ENCODE assay signal across 10 mouse cellular contexts in genomic region chr19:37437289-37437606, GRCm38 (mm10). TPM values are rescaled to one million over a fixed set of nuclear protein-coding genes. Genes with fewer than 3 reads are reported as not detected.
DNase-seq lines count a peak whose midpoint lies in the region; ATAC-seq and TF ChIP-seq lines count a peak whose summit lies in the region.
"Had no signal": no experiment of that assay in that cellular context is flagged by ENCODE, and none has a peak within 500 bp of the region (broad histone marks: within the 10 kb centered on the region; RNA-seq: fewer than 3 reads in every experiment).

No protein-coding gene starts in this region.

- peak overlapping the region; percentile 74 for H3K4me3 ChIP-seq in gastrocnemius, adult 2 months
- peak overlapping the region; percentile 99 for H3K4me3 ChIP-seq in liver, adult 2 months (ENCODE audit: insufficient read depth, low read depth, low read length)
- H3K4me3 ChIP-seq in liver, postnatal 0 days (ENCODE audit: low read depth, low read length): peak overlapping the region; percentile 64

- 25% methylated on average over 14 of the region's 14 CpGs for WGBS in liver, adult 2 months
- WGBS in liver, postnatal 0 days (ENCODE audit: insufficient replicate concordance): 22% methylated on average over 14 of the region's 14 CpGs

- H3K9me3 ChIP-seq in liver, postnatal 0 days (ENCODE audit: low read length): no peaks in the 10 kb centered on the region

- DNase-seq in gastrocnemius, adult 2 months: no peak
- no peak for DNase-seq in gastrocnemius, postnatal 4 days (ENCODE audit: low spot score in 2 of 2)
- DNase-seq in liver, adult 2 months (ENCODE audit: extremely low read depth, low read depth, low spot score): no peak
- no peak for DNase-seq in liver
- DNase-seq in embryo, embryonic 11 days: peak; percentile 29
- DNase-seq in liver, postnatal 0 days: no peak
- no peak for DNase-seq in frontal cortex, postnatal 25 days (ENCODE audit: low spot score in 2 of 2)
- DNase-seq in urinary bladder, postnatal 25 days (ENCODE audit: low spot score): no peak
- DNase-seq: cerebellum, postnatal 14 days; thymus, postnatal 4 days had no signal

- H3K9ac ChIP-seq in liver, adult 2 months (ENCODE audit: low read depth, low read length): peak overlapping the region; percentile 100
- H3K9ac ChIP-seq in liver, postnatal 0 days (replicated peaks): peak overlapping the region; percentile 83

- no peak for ATAC-seq in liver, postnatal 0 days

- H3K27ac ChIP-seq in gastrocnemius, adult 2 months: no peak overlapping the region
- peak overlapping the region; percentile 89 for H3K27ac ChIP-seq in liver, adult 2 months (replicated peaks; ENCODE audit: insufficient read depth, low read depth, low read length)
- H3K27ac ChIP-seq in liver, postnatal 0 days (ENCODE audit: low read depth): peak overlapping the region; percentile 92

- no peak for TF ChIP-seq EP300 in liver, postnatal 0 days (IDR thresholded peaks at IDR 0.05; ENCODE audit: low read depth)

- H3K27me3 ChIP-seq in liver, adult 2 months (ENCODE audit: control insufficient read depth, insufficient read depth, low read length): no peaks in the 10 kb centered on the region
- peaks cover 32% of the 10 kb centered on the region for H3K27me3 ChIP-seq in liver, postnatal 0 days (ENCODE audit: insufficient read depth, low read length)

- peaks cover 28% of the 10 kb centered on the region for H3K4me1 ChIP-seq in liver, adult 2 months (ENCODE audit: control insufficient read depth, insufficient read depth, low read length)
- H3K4me1 ChIP-seq in liver, postnatal 0 days (ENCODE audit: insufficient read depth): peaks cover 28% of the 10 kb centered on the region

- intact Hi-C loops in gastrocnemius, adult 2 months (cut with DNase I): no loop called here

- TF ChIP-seq POLR2A in liver, adult 2 months (IDR thresholded peaks at IDR 0.05; ENCODE audit: extremely low read depth, insufficient read depth, low read length): no peak

- H3K4me2 ChIP-seq in liver, postnatal 0 days (ENCODE audit: low read depth, low read length): peak overlapping the region; percentile 73

- H3K79me2 ChIP-seq in liver, adult 2 months (ENCODE audit: control insufficient read depth, insufficient read depth, low read length): peaks cover 7% of the 10 kb centered on the region

- TF ChIP-seq CTCF in gastrocnemius, adult 2 months (IDR thresholded peaks at IDR 0.05): no peak
- no peak for TF ChIP-seq CTCF in liver, adult 2 months (IDR thresholded peaks at IDR 0.05; ENCODE audit: low read depth, low read length)
- TF ChIP-seq CTCF in liver, postnatal 0 days (IDR thresholded peaks at IDR 0.05; ENCODE audit: low read depth): no peak

- H3K36me3 ChIP-seq in liver, adult 2 months (ENCODE audit: control insufficient read depth, insufficient read depth, low read length): peaks cover 28% of the 10 kb centered on the region
- H3K36me3 ChIP-seq in liver, postnatal 0 days (replicated peaks; ENCODE audit: insufficient read depth, low read length): peaks cover 19% of the 10 kb centered on the region

RNA-seq across cellular contexts. Expression of gene Hhex, which starts 2.6 kb away (rescaled TPM):
- 1 to 10 TPM in 1 of 2 experiments, under 1 TPM in 1; 0.84 to 1.3 TPM for total RNA-seq in gastrocnemius, adult 2 months (2021)
- 1 to 10 TPM; 4.6 to 5.6 TPM for total RNA-seq in gastrocnemius, postnatal 4 days (2021)
- total RNA-seq in liver, adult 2 months (2014; rRNA removed): 15.9 and 28.4 TPM in 2 replicates
- polyA plus RNA-seq in liver, adult 2 months (2012; rRNA removed): 73.0 and 107 TPM in 2 replicates
- 54.5 and 56.4 TPM in 2 replicates for polyA plus RNA-seq in liver, postnatal 0 days (2015; fragmentation: Nextera tagmentation; extraction: Ambion mirVana)
